Mouse (Mus musculus) naive thymus-derived CD4-positive, alpha-beta T cell, adult 2 months (primary cell): ENCODE data around the gene Isy1.

ENCODE experiments used
- DNase-seq: peaks from one replicate; pipeline ENCODE4 v3.0.0-alpha.2; 2011; ENCODE audit warnings: low read depth

Isy1 gene

DNA sequence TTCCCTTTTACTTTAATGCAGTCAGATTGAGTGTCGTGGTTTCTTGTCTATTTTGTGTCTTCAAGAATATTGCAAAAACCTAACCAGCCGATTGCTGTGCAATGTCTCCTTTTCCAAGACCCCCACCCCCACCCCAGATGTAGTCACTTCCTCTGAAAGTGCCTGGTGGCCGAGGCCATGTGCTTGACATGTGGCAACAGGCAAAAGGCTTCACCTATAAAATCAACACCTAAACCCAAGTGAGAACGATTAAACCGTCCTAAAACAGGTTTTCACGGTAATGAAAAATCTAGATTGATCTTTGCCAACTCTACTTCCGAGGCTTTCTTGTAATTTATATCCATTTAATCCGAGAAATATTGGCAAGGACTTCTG lies 11.2 kb upstream of the Isy1 start:
- peak; percentile 60 for DNase-seq

DNA sequence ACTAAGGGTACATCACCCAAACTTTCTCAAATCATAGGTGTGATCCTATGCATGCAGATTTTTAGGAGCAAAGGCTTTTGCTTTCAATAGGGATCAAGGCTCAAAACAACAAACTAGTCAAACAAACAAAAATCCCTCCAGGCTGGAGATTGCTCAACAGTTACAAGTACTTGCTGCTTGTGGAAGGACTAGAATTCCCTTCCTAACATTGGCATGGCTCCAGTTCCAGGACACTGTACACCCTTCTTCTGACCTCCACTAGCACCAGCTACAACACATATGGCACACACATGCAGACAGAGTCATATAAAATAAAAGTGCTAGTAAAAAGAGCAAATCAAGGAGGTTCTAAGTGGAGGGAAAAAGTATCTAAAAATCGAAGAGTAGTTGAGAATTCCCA lies 8.2 kb upstream of the Isy1 start:
- no peak for DNase-seq

DNA sequence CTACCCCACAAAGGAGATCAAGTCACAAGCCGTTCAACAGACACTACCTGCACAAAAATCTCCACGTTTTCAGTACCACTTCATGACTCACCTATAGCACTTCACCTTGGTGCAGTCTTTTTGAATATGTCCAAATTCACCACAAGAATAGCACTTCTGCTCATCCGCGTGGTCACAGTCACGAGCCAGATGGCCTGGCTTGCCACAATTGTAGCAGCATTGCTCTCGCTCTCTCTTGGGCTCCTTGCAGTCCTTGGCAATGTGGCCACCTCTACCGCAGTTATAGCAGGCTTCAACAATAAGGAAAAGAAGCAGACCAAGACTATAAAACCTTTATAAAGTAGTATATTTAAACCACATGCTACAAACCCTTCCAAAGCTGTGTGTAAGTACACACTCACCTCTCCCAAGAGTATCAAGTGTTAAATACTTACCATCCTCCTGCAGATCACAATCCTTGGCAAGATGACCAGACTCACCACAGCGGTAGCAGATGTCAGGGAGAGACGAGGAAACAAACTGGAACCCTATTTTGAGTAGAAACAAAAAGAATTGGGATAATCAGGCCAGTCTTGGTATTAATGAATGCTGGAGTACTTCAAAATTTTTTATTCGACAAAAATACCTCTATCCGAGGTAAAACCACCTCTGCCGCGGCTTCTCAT lies 6.6 kb upstream of the Isy1 start:
- no peak for DNase-seq

DNA sequence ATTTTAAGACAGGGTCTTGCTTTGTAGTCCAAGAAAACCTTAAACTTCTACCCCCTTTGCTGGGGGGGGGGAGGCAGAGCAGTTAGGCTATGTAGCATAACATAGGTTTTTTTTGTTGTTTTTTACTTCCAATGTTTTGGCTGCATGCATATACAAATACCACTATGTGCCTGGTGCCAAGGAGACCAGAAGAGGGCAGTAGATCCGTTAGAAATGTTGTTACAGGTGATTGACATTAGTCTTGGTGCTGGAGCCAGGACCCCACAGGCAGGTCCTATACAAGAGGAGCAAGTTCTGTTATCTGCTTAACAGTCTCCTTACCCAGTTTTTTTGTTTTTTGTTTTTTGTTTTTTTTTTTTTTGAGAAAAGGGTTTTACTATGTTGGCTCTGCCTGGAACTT lies 3.7 kb upstream of the Isy1 start:
- DNase-seq = peak; percentile 67

DNA sequence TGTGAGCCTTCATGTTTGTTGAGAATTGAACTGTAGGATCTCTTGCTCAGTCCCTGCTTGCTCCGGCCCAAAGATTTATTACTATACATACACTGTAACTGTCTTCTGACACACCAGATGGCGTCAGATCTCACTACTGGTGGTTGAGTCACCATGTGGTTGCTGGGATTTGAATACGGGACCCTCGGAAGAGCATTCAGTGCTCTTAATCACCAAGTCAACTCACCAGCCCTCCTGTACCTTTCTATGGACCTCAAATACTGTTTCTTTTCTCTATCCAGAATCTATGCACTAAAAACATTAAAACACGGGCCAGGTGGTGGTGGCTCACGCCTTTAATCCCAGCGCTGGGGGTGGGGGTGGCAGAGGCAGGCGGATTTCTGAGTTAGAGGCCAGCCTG lies 3.0 kb upstream of the Isy1 start:
- peak; percentile 33 for DNase-seq

DNA sequence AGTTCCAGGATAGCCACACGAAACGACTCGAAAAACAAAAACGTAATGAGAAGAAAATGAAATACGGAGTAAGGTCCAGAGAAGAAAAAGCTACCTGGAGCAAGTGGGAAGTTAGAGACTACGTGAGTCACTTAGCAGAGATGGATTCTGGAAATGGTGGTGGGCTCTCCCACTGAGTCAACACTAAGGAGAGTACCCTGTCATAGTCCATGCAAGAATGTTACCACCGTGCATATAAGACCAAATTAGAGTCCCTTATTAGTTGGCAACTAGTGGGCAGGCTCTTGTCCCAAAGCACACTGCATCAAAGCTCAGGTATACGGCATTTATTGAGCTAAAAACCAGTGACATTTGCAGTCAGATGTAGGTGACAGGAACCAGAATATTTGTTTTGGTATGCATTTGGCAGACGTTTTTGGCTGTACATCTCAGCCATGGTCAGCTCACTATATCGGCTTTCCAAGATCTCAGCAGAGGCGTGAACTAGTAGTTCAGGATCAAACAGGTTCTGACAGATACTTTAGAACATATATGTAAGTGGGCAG lies 1.3 kb upstream of the Isy1 start:
- DNase-seq = peak; percentile 38

DNA sequence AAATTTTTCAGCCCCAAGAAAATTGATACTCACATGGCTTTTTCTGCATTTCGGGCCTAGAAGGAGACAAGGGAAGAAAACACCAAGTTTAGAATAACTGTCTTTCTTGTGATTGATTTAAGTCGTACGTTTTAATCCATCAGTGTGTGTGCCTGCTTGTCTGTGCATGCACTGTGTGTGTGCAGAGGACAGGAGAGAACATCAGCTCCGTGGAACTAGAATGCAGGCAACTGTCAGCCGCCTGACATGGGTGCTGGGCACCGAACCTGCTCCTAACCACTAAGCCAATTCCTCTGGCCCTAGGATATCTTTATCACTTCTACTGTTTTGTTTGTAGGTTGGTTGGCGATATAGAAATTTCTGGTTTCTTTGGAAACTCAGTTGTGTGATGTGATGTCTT lies 2.9 kb downstream of the Isy1 start, which contains the start of gene Gm45140:
Gene Gm45140, minus strand, starts transcription at position 101 of the 400 bp plus-strand sequence.
- no peak for DNase-seq

DNA sequence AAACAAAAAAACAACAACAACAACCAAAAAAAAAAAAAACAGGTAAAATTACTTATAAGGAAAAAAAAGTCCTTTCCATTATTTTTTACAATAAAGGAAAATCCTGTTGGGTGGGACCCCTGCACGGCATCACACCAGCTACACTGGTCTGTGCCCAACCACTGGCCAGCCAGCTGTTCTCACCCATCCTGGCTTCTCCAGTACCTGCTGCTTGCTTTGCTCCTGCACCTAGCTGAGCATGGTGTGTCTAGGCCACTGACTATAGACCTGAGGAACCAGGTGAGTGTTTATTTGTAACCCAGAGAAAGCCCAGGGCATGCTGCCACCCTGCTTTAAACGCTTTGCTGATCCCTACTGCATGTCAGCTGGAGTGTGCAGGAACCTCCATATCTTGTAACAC lies 18.2 kb downstream of the Isy1 start:
- DNase-seq = no peak

DNA sequence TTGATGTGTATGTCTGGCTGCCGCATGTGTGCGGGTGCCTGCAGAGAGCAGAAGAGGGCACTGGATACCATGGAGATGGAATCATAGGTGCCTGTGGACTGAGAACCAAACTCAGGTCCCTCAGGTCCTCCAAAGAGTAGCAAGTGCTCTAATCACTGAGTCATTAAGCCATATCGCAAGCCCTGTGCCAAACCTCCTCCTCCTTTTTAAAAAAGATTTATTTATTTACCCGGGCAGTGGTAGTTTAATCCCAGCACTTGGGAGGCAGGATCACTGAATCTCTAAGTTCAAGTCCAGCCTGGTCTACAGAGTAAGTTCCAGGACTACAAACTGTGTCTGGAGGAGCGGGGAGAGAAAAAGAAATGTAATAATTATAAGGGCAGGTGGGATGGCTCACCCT lies 24.1 kb downstream of the Isy1 start:
- DNase-seq = no peak

DNA sequence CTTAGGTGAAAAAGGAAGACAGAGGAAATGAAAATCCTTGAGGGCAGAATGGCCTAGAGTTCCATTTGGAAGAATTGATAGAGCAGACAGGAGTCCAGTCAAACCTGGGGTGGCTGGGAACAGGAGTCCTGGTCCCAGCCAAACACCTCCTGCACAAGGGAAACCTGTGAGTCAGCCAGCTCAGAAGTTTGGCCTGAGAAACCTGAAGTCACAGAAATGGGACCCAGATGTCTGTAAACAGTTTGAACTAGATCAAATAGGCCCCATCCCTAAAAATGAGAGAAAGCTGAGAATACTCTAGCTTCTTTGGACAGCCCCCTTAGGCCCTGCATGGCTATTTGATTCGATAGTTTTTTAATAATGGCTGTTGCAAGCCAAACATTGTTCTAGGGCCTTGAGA lies 25.9 kb downstream of the Isy1 start:
- DNase-seq = no peak

DNA sequence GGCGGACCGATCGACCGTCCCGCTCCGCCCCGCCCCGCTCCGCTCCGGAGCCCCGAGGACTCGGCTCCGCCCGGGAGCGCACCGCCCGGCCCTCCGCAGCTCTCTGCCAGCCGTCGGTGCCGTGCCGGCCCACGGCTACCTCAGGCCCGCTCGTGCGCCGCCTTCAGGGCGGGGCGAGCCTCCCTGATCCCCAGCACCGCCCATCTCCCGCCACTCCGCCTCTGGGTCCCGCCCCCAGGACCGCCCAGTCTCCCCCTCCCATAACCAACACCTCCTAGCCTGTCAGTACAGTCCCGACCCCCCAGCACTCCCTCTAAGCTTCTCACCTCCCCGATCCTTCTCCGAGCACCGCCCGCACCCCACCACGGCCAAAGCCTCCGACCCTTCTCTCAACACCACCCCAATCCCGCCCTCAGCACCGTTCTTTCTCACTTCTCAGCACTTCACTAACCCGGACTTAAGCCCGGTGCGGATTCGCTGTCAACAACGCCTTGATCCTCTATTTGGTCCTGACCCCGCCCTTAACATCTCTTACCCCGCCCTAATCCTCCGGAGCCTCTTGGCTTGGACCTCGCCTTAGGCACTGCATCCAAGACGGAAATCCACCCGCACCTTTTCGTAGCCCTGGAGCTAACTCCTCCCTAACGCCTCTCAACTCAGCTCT lies 26.8 kb downstream of the Isy1 start, which contains the start of gene Rab43:
Gene Rab43, minus strand, starts transcription at position 490 of the 664 bp plus-strand sequence.
- peak; percentile 94 for DNase-seq

DNA sequence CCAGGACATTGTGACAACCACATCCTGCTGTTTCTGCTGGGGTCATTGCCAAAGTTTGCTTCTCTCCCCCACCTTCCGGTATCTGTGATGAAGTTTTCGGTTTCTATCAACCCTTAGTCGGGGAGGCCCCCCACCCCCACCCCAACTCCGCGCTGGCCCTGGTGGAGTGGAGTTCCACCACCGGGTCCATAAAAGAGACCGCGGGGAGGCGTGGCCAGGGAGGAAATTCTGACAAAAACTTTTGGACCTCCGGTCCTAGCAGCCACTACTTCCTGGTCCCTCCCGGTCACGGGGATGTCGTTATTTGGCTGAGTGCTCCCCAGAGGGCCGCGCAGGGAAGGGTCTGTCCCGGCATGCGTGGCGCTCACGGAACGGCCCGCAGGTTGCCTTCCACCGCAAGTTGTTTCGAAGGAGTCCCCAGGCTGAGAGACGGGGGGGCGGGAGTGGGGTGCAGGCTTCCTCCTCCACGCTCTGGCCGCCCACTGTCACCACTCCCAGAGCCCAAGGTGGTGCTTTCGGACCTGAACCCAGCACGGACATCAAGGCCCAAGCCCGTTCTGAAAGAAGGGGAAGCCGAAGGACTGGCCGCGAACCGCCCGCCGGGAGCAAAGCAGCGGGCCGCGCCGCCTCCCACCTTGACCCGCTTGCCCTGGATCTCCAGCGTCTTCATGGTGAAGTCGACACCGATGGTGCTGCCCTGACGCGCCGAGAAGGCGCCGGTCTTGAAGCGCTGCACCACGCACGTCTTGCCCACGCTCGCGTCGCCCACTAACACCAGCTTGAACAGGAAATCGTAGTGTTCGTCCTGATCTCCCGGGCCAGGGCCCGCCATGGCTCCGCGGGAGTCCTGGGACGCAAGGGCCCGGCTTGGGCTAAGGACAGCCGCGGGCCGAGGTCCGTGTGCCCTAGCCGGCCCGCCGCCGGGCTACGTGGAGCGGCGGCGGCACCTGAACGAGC lies 27.6 kb downstream of the Isy1 start:
- DNase-seq = peak; percentile 75

DNA sequence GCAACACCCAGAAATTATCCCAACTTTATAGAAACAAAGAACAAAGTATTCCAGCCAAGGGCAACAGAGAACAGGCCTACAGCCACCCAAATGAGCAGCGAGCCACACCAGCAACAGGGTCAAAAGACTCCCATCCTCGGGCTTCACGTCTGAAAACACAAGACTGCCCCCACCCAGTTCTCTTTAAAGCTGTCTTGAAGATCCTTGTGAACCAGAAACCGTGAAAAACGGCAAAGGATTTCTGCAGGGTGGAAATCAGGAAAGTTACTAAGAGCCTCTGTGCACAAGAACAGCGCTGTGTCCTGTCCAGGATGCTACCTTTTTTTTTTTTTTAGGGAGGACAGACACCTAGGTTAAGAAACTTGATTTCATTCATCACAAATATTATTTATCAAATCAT lies 28.3 kb downstream of the Isy1 start:
- no peak for DNase-seq

DNA sequence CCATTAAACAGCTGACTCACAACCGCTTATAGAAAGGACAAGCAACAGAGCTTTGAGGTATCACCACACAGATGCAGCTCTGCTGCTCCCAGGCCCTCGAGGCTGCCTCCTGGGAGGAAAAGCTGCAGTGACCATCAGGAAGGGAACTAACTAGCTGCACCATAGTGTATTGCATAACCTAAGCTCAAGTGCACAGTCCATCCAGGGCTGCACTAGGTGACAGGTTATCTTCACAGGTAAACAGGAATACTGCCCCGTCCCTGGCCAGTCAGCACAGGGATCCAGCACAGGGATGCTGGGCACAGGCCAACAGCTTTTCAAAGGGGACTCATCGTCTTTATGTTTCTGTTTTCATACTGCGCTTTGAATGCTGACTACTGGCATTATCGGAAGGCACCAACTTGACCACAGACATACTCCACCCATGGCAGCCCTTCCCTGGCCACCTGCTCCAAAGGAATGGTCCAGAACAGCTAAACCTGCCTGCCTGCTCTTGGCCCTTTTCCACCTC lies 28.9 kb downstream of the Isy1 start:
- DNase-seq = peak; percentile 19

DNA sequence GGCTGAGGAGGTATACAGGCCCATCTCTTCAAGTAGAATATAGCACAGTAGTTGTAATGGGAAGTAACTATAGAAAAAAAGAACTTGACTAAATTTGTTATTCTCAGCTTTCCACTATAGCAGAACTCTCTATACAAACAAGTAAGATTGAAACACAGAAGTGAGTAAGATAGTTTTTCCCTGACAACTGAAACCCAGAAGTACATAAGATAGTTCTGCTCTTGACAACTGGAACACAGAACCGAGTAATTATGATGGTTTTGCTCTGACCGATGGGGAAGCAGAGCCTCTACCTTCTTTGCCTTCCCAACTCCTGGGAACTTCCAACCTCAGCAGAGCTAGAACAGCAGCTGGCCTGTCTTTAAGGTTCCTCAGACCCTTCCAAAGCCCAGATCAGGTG lies 29.5 kb downstream of the Isy1 start:
- peak; percentile 20 for DNase-seq

DNA sequence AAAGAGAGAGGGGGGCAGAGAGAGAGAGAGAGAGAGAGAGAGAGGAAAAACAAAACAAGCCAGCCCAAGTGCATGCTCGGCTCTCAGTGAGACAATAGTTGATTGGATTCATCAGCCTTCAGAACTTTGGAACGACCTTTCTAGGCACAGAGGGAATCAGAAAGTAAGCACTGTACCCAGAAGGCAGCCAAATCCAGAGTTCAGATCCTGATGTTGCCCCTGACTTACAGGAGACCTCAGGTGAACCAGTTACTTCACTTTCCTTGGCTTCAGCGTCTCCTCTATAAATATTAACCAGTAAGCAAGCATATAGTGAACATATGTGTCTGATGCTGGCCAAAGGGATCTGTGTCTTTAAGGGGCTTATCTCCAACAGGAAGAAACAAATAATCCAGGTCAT lies 30.1 kb downstream of the Isy1 start:
- no peak for DNase-seq

DNA sequence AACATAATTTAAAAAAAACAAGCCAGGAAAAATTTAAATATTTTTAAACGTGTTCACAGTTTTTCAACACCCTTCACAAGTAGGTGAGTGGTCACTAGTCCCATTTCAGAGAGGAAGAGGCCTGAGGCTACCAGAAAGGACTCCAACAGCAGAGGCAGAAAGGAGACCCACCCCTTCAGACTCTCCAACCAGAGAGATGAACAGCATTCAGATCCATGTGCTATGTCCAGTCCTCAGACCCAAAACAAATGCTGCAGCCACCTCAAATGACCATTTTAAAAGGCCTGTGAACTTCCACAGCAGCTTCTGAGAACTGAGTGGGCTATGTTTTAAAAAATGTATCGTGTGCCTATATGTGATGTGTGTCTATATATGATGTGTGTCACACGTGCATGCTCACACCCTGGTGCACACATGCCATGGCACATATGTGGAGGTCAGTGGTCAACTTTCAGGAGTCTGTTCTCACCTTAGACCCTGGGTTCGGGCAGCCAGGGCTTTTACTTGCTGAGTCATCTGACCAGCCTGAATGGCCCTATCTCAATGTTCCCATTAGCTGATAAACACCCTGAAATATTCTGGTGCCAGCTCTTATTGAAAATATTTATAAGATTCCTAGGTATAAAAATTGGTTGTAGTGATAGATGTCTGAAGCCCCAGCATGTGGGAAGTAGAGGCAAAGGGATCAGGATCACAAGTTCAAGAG lies 30.7 kb downstream of the Isy1 start:
- no peak for DNase-seq

DNA sequence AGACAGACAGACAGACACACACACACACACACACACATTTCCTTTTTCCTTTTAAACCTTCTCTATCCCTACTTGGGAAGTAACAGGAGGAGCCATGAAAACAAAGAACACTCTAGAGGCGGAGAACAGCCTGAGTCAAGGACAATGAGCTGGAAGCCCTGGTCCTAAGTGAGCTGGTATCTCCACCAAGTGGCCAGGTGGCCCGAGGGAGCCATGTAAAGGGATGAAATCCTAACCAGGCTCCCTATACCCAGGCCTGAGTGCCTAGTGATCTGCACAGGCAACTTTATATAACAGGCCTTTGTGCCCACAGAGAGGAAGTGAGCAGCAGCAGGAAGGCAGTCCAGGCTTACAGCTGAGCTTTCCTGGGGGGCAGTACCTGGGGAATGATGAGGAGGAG lies 31.7 kb downstream of the Isy1 start:
- DNase-seq = no peak

DNA sequence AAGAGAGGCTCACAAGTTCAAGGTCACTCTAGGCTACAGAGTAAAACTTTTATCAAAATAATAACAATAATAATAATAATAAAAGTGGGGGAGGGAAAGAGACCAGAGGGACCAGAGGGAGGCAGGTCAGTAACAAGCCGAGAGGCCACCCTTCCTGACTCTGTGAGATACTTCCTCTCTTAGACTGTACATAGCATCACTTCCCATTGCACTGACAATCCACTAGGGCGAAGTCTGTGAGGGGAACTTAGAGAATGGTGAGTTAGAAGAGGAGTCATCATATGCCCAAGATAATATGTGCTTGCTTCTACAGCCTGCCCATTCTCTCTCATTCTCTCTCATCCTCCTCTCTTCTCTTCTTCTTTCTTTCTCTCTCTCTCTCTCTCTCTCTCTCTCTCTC lies 32.6 kb downstream of the Isy1 start:
- peak; percentile 24 for DNase-seq

DNA sequence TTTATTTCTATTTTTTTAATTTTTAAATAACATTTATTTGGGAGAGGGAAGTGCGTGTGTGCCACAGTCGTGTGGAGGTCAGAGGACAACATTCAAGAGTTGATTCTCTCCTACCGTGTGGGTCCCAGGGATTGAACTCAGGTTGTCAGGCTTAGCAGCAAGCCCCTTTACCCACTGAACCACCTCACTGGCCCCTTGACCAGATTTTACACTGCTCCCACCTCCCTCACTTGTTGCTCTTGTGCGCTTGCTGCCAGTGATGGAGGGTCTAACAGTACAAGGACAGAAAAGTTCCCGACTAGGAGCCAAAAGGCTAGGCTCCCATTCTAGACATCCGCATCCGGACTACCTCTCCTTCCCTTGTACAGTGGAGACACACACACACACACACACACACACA lies 33.1 kb downstream of the Isy1 start:
- no peak for DNase-seq

DNA sequence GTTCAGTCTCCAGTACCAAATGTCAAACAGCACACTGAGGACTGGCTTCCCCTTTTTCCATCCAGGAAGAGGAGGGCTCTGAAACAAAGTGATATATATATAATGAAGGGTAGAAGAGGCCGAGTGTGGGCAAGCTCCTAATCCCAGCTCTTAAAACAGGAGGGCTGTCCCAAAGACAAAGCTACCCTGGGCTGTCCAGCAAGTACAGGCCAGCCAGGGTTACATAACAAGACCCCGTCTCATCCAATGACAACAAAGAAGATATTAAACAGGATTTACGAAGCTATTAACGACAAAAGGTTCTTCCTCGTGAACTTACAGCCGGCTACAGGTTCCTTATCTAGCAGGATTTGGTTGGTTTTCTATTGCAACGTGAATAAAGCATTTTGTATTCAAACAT lies 33.7 kb downstream of the Isy1 start:
- no peak for DNase-seq

DNA sequence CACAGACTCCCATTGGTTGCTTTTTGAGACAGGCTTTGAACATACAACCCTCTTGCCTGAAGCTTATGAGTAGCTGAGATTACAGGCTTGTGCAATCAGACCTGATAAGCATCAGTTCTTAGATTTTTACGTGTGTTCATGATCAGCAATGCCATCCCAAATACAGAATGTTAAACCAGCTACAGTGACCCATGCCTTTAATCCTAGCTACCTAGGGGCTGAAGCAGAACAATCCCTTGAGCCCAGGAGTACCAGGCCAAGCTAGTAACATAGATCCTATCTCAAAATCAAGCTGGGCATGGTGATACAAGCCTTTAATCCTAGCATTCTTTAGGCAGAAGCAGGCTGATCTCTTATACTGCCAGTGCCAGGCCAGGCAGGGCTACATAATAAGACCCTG lies 34.6 kb downstream of the Isy1 start:
- no peak for DNase-seq
